Mouse (Mus musculus) liver, embryonic 13.5 days (tissue): ENCODE data around the gene Olfr1043. TPM values are rescaled to one million over a fixed set of nuclear protein-coding genes. Genes with fewer than 3 reads are reported as not detected.
"Not testable (repeated sequence)": the region's sequence is repeated elsewhere in the genome, so short reads cannot be mapped to it uniquely, and the experiment has no call there.

Experiments
- ATAC-seq: fragments of 200-750 bp; cut with Nextera tagmentation; 2 replicates; pipeline ENCODE4 v1.8.0; 2017; ENCODE audit warnings: low read depth, mild to moderate bottlenecking, moderate number of reproducible peaks, moderate library complexity
- DNase-seq: peaks from one replicate; pipeline ENCODE4 v3.0.0; 2022
- H3K27ac ChIP-seq: fragments of 300-500 bp; sonication (generic); 2 replicates; pipeline ENCODE4 v1.5.1; 2015; ENCODE audit warnings: moderate library complexity, mild to moderate bottlenecking, inconsistent platforms
- H3K27me3 ChIP-seq: fragments of 300-500 bp; sonication (generic); 2 replicates; pipeline ENCODE4 v1.6.1; 2015; ENCODE audit warnings: mild to moderate bottlenecking, inconsistent platforms
- H3K36me3 ChIP-seq: fragments of 300-500 bp; sonication (generic); 2 replicates; pipeline ENCODE4 v1.6.1; 2015; ENCODE audit warnings: mild to moderate bottlenecking, inconsistent platforms
- H3K4me1 ChIP-seq: fragments of 300-500 bp; sonication (generic); replicated peaks from 2 replicates; pipeline ENCODE4 v1.6.1; 2015; ENCODE audit warnings: inconsistent platforms
- H3K4me2 ChIP-seq: fragments of 300-500 bp; sonication (generic); 2 replicates; pipeline ENCODE4 v1.6.1; 2015; ENCODE audit warnings: inconsistent platforms, mild to moderate bottlenecking, moderate library complexity
- H3K4me3 ChIP-seq: fragments of 300-500 bp; sonication (generic); replicated peaks from 2 replicates; pipeline ENCODE4 v1.5.1; 2015; ENCODE audit warnings: mild to moderate bottlenecking, inconsistent platforms
- H3K9ac ChIP-seq: fragments of 300-500 bp; sonication (generic); 2 replicates; pipeline ENCODE4 v1.6.1; 2015; ENCODE audit warnings: mild to moderate bottlenecking, inconsistent platforms
- H3K9me3 ChIP-seq: fragments of 300-500 bp; sonication (generic); replicated peaks from 2 replicates; pipeline ENCODE4 v1.6.1; 2016; ENCODE audit warnings: inconsistent platforms
- WGBS: fragments of 180-500 bp; shearing (Covaris S2); methylation state at CpG from one replicate; pipeline ENCODE4 v1.1.7; 2015; ENCODE audit not compliant: insufficient replicate concordance; 5-methylcytosine and 5-hydroxymethylcytosine counted together
- polyA plus RNA-seq: library from polyadenylated mRNA; unstranded; fragments of >200 nt; fragmentation: Nextera tagmentation; extraction: Ambion mirVana; gene quantifications from 2 replicates; pipeline ENCODE4 v1.2.1, GENCODE M21; 2015

The Olfr1043 gene
- not detected in 2 replicates for polyA plus RNA-seq

GRCm38 (mm10) chr2:86167422-86167821 lies at the start of gene Olfr1043:
TSS of gene Olfr1043 (minus strand) at chr2:86167522.
- no peaks in the 10 kb centered on the region for H3K4me1 ChIP-seq
- H3K4me2 ChIP-seq = no peak within 1 kb of the TSS
- H3K4me3 ChIP-seq = no peak within 1 kb of the TSS
- H3K36me3 ChIP-seq = no peaks in the 10 kb centered on the region
- WGBS = 76% methylated on average over 2 of the region's 2 CpGs
- ATAC-seq (no peak), DNase-seq (no peak)
- no peak within 1 kb of the TSS for H3K9ac ChIP-seq
- H3K27ac ChIP-seq = no peak within 1 kb of the TSS
- no peaks in the 10 kb centered on the region for H3K9me3 ChIP-seq
- H3K27me3 ChIP-seq = no peaks in the 10 kb centered on the region

GRCm38 (mm10) chr2:86202909-86203308 lies 35.6 kb upstream of the Olfr1043 start, which contains the start of gene Olfr1045:
TSS of gene Olfr1045 (minus strand) at chr2:86203009.
- H3K27me3 ChIP-seq = no peaks in the 10 kb centered on the region
- no peak within 1 kb of the TSS for H3K4me3 ChIP-seq
- H3K9me3 ChIP-seq = no peaks in the 10 kb centered on the region
- no peak within 1 kb of the TSS for H3K4me2 ChIP-seq
- DNase-seq (no peak), ATAC-seq (no peak)
- no peaks in the 10 kb centered on the region for H3K4me1 ChIP-seq
- H3K36me3 ChIP-seq = no peaks in the 10 kb centered on the region
- H3K27ac ChIP-seq = no peak within 1 kb of the TSS
- H3K9ac ChIP-seq = no peak within 1 kb of the TSS

DNA sequence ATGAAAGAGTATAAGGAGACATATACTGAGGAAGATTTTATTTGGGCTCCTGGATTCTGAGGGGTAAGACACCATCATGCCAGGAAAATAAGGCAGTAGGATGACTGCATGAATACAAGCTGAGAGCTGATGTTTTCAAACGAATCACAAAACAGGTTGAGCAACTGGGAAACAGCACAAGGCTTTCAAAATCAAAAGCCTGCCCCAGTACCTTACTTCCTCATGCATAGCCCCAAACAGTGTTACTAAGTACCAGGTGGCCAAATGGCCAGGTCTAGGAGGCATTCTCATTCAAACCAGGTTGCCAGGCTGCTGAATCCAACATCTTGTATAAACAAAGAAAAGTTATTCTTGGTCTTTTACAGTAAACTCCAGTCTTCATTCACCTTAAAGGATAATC lies 28.5 kb upstream of the Olfr1043 start:
- 18% methylated on average over 1 of the region's 1 CpGs for WGBS
- Histone ChIP-seq H3K27me3 (no peaks in the 10 kb centered on the region), H3K4me3 (no peak overlapping the region), H3K4me2 (no peak overlapping the region), H3K36me3 (no peaks in the 10 kb centered on the region), H3K27ac (no peak overlapping the region), H3K9ac (no peak overlapping the region), H3K4me1 (no peaks in the 10 kb centered on the region), H3K9me3 (no peaks in the 10 kb centered on the region)
- no peak for DNase-seq
- ATAC-seq = no peak

DNA sequence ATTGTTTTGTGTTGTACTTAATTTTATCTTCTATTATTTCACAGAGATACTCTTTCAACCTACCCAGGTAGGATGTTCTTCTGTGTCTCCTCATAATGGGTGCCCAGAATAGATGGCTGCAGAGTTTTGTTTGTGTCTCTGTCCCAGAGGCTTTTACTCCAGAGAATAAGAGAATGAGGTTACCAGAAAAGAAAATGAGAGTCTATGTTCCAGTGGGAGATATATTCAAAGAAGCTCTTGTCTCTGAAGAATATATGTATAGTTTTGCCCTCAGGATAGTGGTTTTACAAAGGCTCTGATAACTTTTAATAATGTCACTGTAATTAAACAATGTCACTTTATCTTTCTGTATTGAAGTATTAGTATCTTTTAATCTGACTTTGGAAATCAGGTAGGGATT lies 18.3 kb upstream of the Olfr1043 start, which contains the start of gene Olfr52:
TSS of gene Olfr52 (minus strand) at position 101 of the 400 bp plus-strand sequence.
- no peaks in the 10 kb centered on the region for H3K27me3 ChIP-seq
- ATAC-seq = no peak
- no peaks in the 10 kb centered on the region for H3K36me3 ChIP-seq
- no peak within 1 kb of the TSS for H3K9ac ChIP-seq
- H3K4me3 ChIP-seq = no peak within 1 kb of the TSS
- no peaks in the 10 kb centered on the region for H3K4me1 ChIP-seq
- H3K4me2 ChIP-seq = no peak within 1 kb of the TSS
- H3K9me3 ChIP-seq = no peaks in the 10 kb centered on the region
- H3K27ac ChIP-seq = no peak within 1 kb of the TSS
- DNase-seq = no peak

DNA sequence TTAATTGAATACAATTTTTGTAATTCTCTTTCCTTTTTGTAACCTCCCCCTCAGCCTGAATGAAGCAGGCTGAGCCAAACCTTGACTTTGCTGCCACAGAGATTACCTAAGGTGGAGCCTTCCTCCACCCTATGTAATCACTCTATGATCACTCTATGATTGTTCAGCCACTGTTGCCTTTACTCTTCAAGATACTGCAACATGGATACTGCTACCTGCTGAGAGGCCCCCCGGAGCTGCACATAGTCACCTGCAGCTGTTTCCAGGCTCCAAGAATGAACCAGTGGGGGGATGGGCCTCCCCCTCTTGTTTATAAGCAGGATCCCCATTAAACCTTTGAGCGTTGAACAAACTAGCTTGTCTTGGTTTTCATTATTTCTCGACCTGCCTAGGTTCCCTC lies 12.6 kb upstream of the Olfr1043 start:
- DNase-seq (no peak), ATAC-seq (no peak)
- H3K36me3 ChIP-seq = no peaks in the 10 kb centered on the region
- WGBS = 61% methylated on average over 3 of the region's 3 CpGs
- H3K4me1 ChIP-seq = no peaks in the 10 kb centered on the region
- no peak overlapping the region for H3K27ac ChIP-seq
- H3K9ac ChIP-seq = no peak overlapping the region
- no peak overlapping the region for H3K4me2 ChIP-seq
- no peaks in the 10 kb centered on the region for H3K27me3 ChIP-seq
- no peaks in the 10 kb centered on the region for H3K9me3 ChIP-seq
- no peak overlapping the region for H3K4me3 ChIP-seq

DNA sequence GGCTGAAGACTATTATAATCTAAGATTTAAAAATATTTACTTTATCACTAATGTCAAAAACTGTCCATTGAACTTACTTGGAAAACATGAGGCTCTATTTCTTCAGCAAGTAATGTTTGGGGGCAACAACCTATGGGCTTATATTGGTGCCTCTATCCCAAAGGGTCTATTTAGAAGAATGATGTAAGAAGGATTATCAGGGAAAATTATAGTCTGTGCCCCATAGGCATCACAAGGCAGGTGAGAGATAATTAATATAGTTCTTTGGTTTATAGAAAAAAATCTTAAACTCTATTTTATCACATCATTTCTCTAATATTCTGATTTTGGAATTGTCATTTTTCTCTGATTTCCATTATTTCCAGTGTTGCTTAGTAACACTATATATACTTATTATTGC lies 10.4 kb upstream of the Olfr1043 start, which contains the start of gene Olfr1044:
TSS of gene Olfr1044 (minus strand) at position 101 of the 400 bp plus-strand sequence.
- Histone ChIP-seq H3K27ac (no peak within 1 kb of the TSS), H3K36me3 (no peaks in the 10 kb centered on the region), H3K4me3 (no peak within 1 kb of the TSS), H3K9me3 (no peaks in the 10 kb centered on the region), H3K4me2 (no peak within 1 kb of the TSS), H3K27me3 (no peaks in the 10 kb centered on the region), H3K4me1 (no peaks in the 10 kb centered on the region), H3K9ac (no peak within 1 kb of the TSS)
- ATAC-seq = no peak
- no peak for DNase-seq

DNA sequence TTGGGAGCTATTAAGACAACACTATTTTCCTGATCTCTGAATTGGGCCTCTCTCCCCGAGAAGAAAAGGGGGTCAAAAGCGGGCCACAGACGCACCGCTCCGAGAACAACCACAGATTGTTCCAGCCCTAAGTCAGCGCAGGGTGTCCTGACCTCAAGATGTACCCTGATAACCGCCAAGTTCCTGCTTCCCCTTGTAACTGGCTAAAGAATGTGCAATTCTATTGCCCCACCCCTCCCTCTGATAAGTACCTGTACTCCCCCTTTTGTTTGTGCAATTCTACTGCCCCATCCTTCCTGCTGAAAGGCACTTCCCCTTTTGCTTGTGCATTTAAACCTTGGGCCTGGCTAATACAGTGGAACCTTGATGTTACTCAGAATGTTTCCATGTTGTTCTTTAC lies 8.1 kb upstream of the Olfr1043 start:
- 56% methylated on average over 7 of the region's 7 CpGs for WGBS
- not testable (repeated sequence) for H3K4me1 ChIP-seq, ATAC-seq

GRCm38 (mm10) chr2:86161738-86162137 lies 5.6 kb downstream of the Olfr1043 start, which contains the start of gene Olfr1042:
TSS of gene Olfr1042 (minus strand) at chr2:86161838.
- Histone ChIP-seq H3K9me3 (no peaks in the 10 kb centered on the region), H3K36me3 (no peaks in the 10 kb centered on the region), H3K4me3 (no peak within 1 kb of the TSS), H3K27ac (no peak within 1 kb of the TSS), H3K27me3 (no peaks in the 10 kb centered on the region), H3K4me1 (no peaks in the 10 kb centered on the region), H3K4me2 (no peak within 1 kb of the TSS), H3K9ac (no peak within 1 kb of the TSS)
- no peak for DNase-seq
- ATAC-seq = no peak
- 57% methylated on average over 2 of the region's 2 CpGs for WGBS

More for the DNA sequence above, 8.1 kb upstream of the Olfr1043 start:
- H3K27ac ChIP-seq, DNase-seq, H3K27me3 ChIP-seq, H3K4me3 ChIP-seq, H3K4me2 ChIP-seq, H3K36me3 ChIP-seq, H3K9ac ChIP-seq, H3K9me3 ChIP-seq: not testable (repeated sequence)

GRCm38 (mm10) chr2:86146632-86147031 lies 20.7 kb downstream of the Olfr1043 start, which contains the start of gene Olfr1040:
TSS of gene Olfr1040 (minus strand) at chr2:86146732.
- Histone ChIP-seq H3K9ac (no peak within 1 kb of the TSS), H3K9me3 (no peaks in the 10 kb centered on the region), H3K4me2 (no peak within 1 kb of the TSS), H3K4me1 (no peaks in the 10 kb centered on the region), H3K27me3 (no peaks in the 10 kb centered on the region), H3K36me3 (no peaks in the 10 kb centered on the region), H3K4me3 (no peak within 1 kb of the TSS), H3K27ac (no peak within 1 kb of the TSS)
- DNase-seq (no peak), ATAC-seq (no peak)
- WGBS = 63% methylated on average over 1 of the region's 1 CpGs

GRCm38 (mm10) chr2:86135828-86136227 lies 31.5 kb downstream of the Olfr1043 start, which contains the start of gene Olfr1039:
TSS of gene Olfr1039 (minus strand) at chr2:86135928.
- Histone ChIP-seq H3K9ac (no peak within 1 kb of the TSS), H3K4me1 (no peaks in the 10 kb centered on the region), H3K27ac (no peak within 1 kb of the TSS), H3K4me3 (no peak within 1 kb of the TSS), H3K4me2 (no peak within 1 kb of the TSS), H3K9me3 (no peaks in the 10 kb centered on the region), H3K27me3 (no peaks in the 10 kb centered on the region), H3K36me3 (no peaks in the 10 kb centered on the region)
- DNase-seq (no peak), ATAC-seq (no peak)
- 76% methylated on average over 1 of the region's 1 CpGs for WGBS
